Comparison of ENCODE assay signal across 12 mouse cellular contexts in genomic region chr10:60353241-60354002, GRCm38 (mm10). TPM values are rescaled to one million over a fixed set of nuclear protein-coding genes. Genes with fewer than 3 reads are reported as not detected.
A peak's percentile ranks its signal among the peaks of the same experiment; 100 is the strongest.
DNase-seq lines count a peak whose midpoint lies in the region; ATAC-seq and TF ChIP-seq lines count a peak whose summit lies in the region.
"Had no signal": no experiment of that assay in that cellular context is flagged by ENCODE, and none has a peak within 500 bp of the region (broad histone marks: within the 10 kb centered on the region; RNA-seq: fewer than 3 reads in every experiment).

No protein-coding gene starts in this region.

- H3K27me3 ChIP-seq in Patski = no peaks in the 10 kb centered on the region
- no peaks in the 10 kb centered on the region for H3K27me3 ChIP-seq in embryonic facial prominence, embryonic 15.5 days
- no peaks in the 10 kb centered on the region for H3K27me3 ChIP-seq in intestine, embryonic 15.5 days (replicated peaks)
- peaks cover 9% of the 10 kb centered on the region; the same call in 1 of the 2 replicates for H3K27me3 ChIP-seq in forebrain, embryonic 12.5 days
- H3K27me3 ChIP-seq: neural tube, embryonic 15.5 days had no signal

- POLR2A ChIA-PET in Patski (lab: Charles Lee) = no interaction called here

- peak; percentile 19 for ATAC-seq in Patski
- no peak for ATAC-seq in embryonic facial prominence, embryonic 15.5 days (ENCODE audit: insufficient number of reproducible peaks, low FRiP score, low TSS enrichment, low read depth)
- no peak for ATAC-seq in intestine, embryonic 15.5 days
- ATAC-seq in forebrain, embryonic 12.5 days (ENCODE audit: low FRiP score) = no peak

- DNase-seq in kidney, postnatal 14 days = peak; percentile 27
- no peak for DNase-seq in kidney, adult 18-20 months
- peak; percentile 62 for DNase-seq in Patski (ENCODE audit: low read depth, low spot score)
- no peak for DNase-seq in right cerebral cortex, adult 2 months (ENCODE audit: low spot score in 2 of 2)
- no peak for DNase-seq in cerebellum, adult 8-10 months
- DNase-seq: gastrocnemius, postnatal 14 days had no signal

- no peak for TF ChIP-seq CTCF in Patski (IDR thresholded peaks at IDR 0.05)

- no peak overlapping the region for H3K4me2 ChIP-seq in embryonic facial prominence, embryonic 15.5 days (replicated peaks)
- no peak overlapping the region for H3K4me2 ChIP-seq in intestine, embryonic 15.5 days (replicated peaks)
- no peak overlapping the region for H3K4me2 ChIP-seq in forebrain, embryonic 12.5 days
- H3K4me2 ChIP-seq: neural tube, embryonic 15.5 days had no signal

- peak overlapping the region; percentile 28; the same call in 1 of the 2 replicates for H3K27ac ChIP-seq in embryonic facial prominence, embryonic 15.5 days (replicated peaks)
- H3K27ac ChIP-seq in intestine, embryonic 15.5 days = peak overlapping the region; percentile 93
- H3K27ac ChIP-seq in forebrain, embryonic 12.5 days = no peak overlapping the region
- H3K27ac ChIP-seq: macrophage; neural tube, embryonic 15.5 days had no signal

- H3K9ac ChIP-seq in embryonic facial prominence, embryonic 15.5 days = no peak overlapping the region
- no peak overlapping the region for H3K9ac ChIP-seq in intestine, embryonic 15.5 days
- no peak overlapping the region for H3K9ac ChIP-seq in forebrain, embryonic 12.5 days
- H3K9ac ChIP-seq: neural tube, embryonic 15.5 days had no signal

- CTCF ChIA-PET in Patski (lab: Charles Lee) = interaction anchor here (1.3 kb wide), 1 partner anchor 13 kb away, joined by 3 read pairs; no protein-coding TSS in a partner anchor

- 52% methylated on average over 5 of the region's 5 CpGs for WGBS in embryonic facial prominence, embryonic 15.5 days
- 49% methylated on average over 5 of the region's 5 CpGs for WGBS in intestine, embryonic 15.5 days
- WGBS in forebrain, embryonic 12.5 days = 61% methylated on average over 4 of the region's 5 CpGs

- in situ Hi-C loops in Patski (cut with MboI; ENCODE audit: low pct_unique_long_range_greater_than_20kb) = no loop called here

- no peaks in the 10 kb centered on the region for H3K9me3 ChIP-seq in embryonic facial prominence, embryonic 15.5 days (replicated peaks)
- no peaks in the 10 kb centered on the region for H3K9me3 ChIP-seq in intestine, embryonic 15.5 days
- H3K9me3 ChIP-seq in forebrain, embryonic 12.5 days = no peaks in the 10 kb centered on the region
- H3K9me3 ChIP-seq: neural tube, embryonic 15.5 days had no signal

- H3K4me1 ChIP-seq in embryonic facial prominence, embryonic 15.5 days = peaks cover 61% of the 10 kb centered on the region
- peaks cover 41% of the 10 kb centered on the region for H3K4me1 ChIP-seq in intestine, embryonic 15.5 days (replicated peaks)
- H3K4me1 ChIP-seq in forebrain, embryonic 12.5 days = peaks cover 18% of the 10 kb centered on the region

- H3K4me3 ChIP-seq in embryonic facial prominence, embryonic 15.5 days (replicated peaks) = no peak overlapping the region
- H3K4me3 ChIP-seq in intestine, embryonic 15.5 days (replicated peaks) = no peak overlapping the region
- no peak overlapping the region for H3K4me3 ChIP-seq in forebrain, embryonic 12.5 days (replicated peaks)
- H3K4me3 ChIP-seq: erythroblast, embryonic 14.5 days; neural tube, embryonic 15.5 days had no signal

- no peaks in the 10 kb centered on the region for H3K36me3 ChIP-seq in embryonic facial prominence, embryonic 15.5 days
- H3K36me3 ChIP-seq in intestine, embryonic 15.5 days = no peaks in the 10 kb centered on the region
- H3K36me3 ChIP-seq in forebrain, embryonic 12.5 days (replicated peaks) = no peaks in the 10 kb centered on the region
- H3K36me3 ChIP-seq: neural tube, embryonic 15.5 days had no signal

RNA-seq across cellular contexts. Expression of gene Vsir, which starts 6.8 kb away (rescaled TPM):
- polyA plus RNA-seq in Patski (2021) = 2.7 TPM
- polyA plus RNA-seq in embryonic facial prominence, embryonic 15.5 days (2015; fragmentation: Nextera tagmentation; extraction: Ambion mirVana) = 3.5 and 5.5 TPM in 2 replicates
- 7.2 and 9.0 TPM in 2 replicates for polyA plus RNA-seq in intestine, embryonic 15.5 days (2015; fragmentation: Nextera tagmentation; extraction: Ambion mirVana)
- 1.00 and 1.3 TPM in 2 replicates for polyA plus RNA-seq in forebrain, embryonic 12.5 days (2016; fragmentation: Nextera tagmentation; extraction: Ambion mirVana)

RNA-seq across cellular contexts. Expression of gene Gm17455, which starts 46.1 kb away (rescaled TPM):
- polyA plus RNA-seq in Patski (2021) = not detected
- 1.3 and 2.3 TPM in 2 replicates for polyA plus RNA-seq in embryonic facial prominence, embryonic 15.5 days (2015; fragmentation: Nextera tagmentation; extraction: Ambion mirVana)
- polyA plus RNA-seq in intestine, embryonic 15.5 days (2015; fragmentation: Nextera tagmentation; extraction: Ambion mirVana) = 0.28 TPM in 1 of 2 replicates, not detected in the other
- 1.9 and 2.7 TPM in 2 replicates for polyA plus RNA-seq in forebrain, embryonic 12.5 days (2016; fragmentation: Nextera tagmentation; extraction: Ambion mirVana)
- polyA plus RNA-seq: erythroblast, embryonic 14.5 days; macrophage had no signal

Comparison
In these comparisons a context has a peak if more than half of its experiments do, and no peak if none do; other contexts are left out.
1. DNase-seq: peak in kidney, postnatal 14 days (single experiment) and Patski (single experiment); none in kidney, adult 18-20 months (single experiment), right cerebral cortex, adult 2 months (0 of 2) and cerebellum, adult 8-10 months (single experiment).